Mouse (Mus musculus) embryonic facial prominence, embryonic 14.5 days (tissue): ENCODE results near the gene Acvr2a. TPM values are rescaled to one million over a fixed set of nuclear protein-coding genes. Genes with fewer than 3 reads are reported as not detected.
"Not testable (repeated sequence)": the region's sequence is repeated elsewhere in the genome, so short reads cannot be mapped to it uniquely, and the experiment has no call there.

ENCODE experiments used
- ATAC-seq: fragments of 200-750 bp; cut with Nextera tagmentation; 2 replicates; pipeline ENCODE4 v1.8.0; 2017; ENCODE audit warnings: low read depth, moderate number of reproducible peaks, moderate TSS enrichment
- DNase-seq: peaks from one replicate; pipeline ENCODE4 v3.0.0-alpha.2; 2015; ENCODE audit warnings: low spot score
- H3K27ac ChIP-seq: fragments of 300-500 bp; sonication (generic); replicated peaks from 2 replicates; pipeline ENCODE4 v1.5.1; 2014; ENCODE audit warnings: low read depth, mild to moderate bottlenecking, low read length, moderate library complexity
- H3K27me3 ChIP-seq: fragments of 300-500 bp; sonication (generic); replicated peaks from 2 replicates; pipeline ENCODE4 v1.6.1; 2014; ENCODE audit warnings: low read length; ENCODE audit not compliant: control insufficient read depth, insufficient read depth
- H3K36me3 ChIP-seq: fragments of 300-500 bp; sonication (generic); 2 replicates; pipeline ENCODE4 v1.6.1; 2014; ENCODE audit warnings: low read length, mixed read lengths; ENCODE audit not compliant: control insufficient read depth, insufficient read depth
- H3K4me1 ChIP-seq: fragments of 300-500 bp; sonication (generic); 2 replicates; pipeline ENCODE4 v1.6.1; 2014; ENCODE audit warnings: antibody characterized with exemption, low read length; ENCODE audit not compliant: control insufficient read depth, insufficient read depth
- H3K4me2 ChIP-seq: fragments of 300-500 bp; sonication (generic); 2 replicates; pipeline ENCODE4 v1.6.1; 2014; ENCODE audit warnings: low read depth, mild to moderate bottlenecking, low read length, moderate library complexity, mixed read lengths
- H3K4me3 ChIP-seq: fragments of 300-500 bp; sonication (generic); 2 replicates; pipeline ENCODE4 v1.5.1; 2014; ENCODE audit warnings: low read depth, mild to moderate bottlenecking, low read length
- H3K9ac ChIP-seq: fragments of 300-500 bp; sonication (generic); 2 replicates; pipeline ENCODE4 v1.6.1; 2014; ENCODE audit warnings: low read depth, mild to moderate bottlenecking, low read length, moderate library complexity, mixed read lengths
- H3K9me3 ChIP-seq: fragments of 300-500 bp; sonication (generic); 2 replicates; pipeline ENCODE4 v1.6.1; 2016; ENCODE audit warnings: low read length; ENCODE audit not compliant: control insufficient read depth
- WGBS: fragments of 180-500 bp; shearing (Covaris S2); extraction: QIAGEN DNeasy Blood & Tissue Kit; methylation state at CpG from one replicate; pipeline ENCODE4 v1.1.7; 2014; 5-methylcytosine and 5-hydroxymethylcytosine counted together
- polyA plus RNA-seq: library from polyadenylated mRNA; unstranded; fragments of >200 nt; fragmentation: Nextera tagmentation; extraction: Ambion mirVana; gene quantifications from 2 replicates; pipeline ENCODE4 v1.2.1, GENCODE M21; 2014

Gene Acvr2a
- polyA plus RNA-seq, 1 experiment from 2014 or later, result 19.6 TPM

DNA sequence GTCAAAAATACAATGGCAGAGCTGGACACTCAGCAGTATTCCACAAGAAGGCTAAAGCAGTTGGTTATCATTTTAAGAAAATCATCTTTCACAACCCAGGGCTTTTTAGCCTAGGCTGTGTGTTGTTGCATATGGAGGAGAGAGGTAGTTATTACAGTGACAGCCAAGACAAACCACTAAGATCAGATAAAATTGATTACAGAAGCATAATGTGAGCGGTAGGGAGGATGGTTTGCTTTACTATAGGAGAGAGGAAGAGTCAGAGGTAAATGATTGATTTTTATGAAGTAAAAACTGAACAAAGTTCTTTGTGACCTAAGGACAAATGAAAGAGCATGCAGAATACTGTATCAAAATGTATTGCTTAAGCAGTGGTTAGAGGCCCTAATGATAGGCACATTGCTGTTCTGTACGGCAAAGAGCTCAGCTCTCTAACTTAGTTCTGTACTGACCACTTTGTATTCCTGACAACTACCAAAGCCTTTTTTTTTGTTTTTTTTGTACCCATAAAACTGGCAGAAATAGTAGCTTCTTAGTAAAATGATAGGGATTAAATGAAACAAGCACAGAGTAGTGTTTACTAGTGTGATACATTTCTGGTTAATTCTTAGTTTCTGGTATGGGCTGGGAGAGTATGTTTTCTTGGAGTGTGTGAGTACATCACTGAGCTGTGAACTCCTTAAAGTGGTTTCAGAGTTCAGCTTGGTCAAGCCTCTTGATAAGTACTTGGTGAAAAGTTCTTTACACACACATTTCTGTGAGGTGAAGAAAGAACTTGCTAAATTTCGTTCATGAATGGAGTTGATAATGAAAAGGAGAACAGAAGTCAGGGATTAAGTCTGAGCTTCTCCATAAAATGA lies 27.9 kb downstream of the Acvr2a start:
- H3K9me3 ChIP-seq, result no peaks in the 10 kb centered on the region
- H3K9ac ChIP-seq, result no peak overlapping the region
- WGBS, result 77% methylated on average over 3 of the region's 3 CpGs
- H3K4me3 ChIP-seq, result no peak overlapping the region
- no peaks in the 10 kb centered on the region for H3K36me3 ChIP-seq
- H3K4me2 ChIP-seq, result no peak overlapping the region
- ATAC-seq, result no peak
- H3K27me3 ChIP-seq, result no peaks in the 10 kb centered on the region
- no peak for DNase-seq
- no peak overlapping the region for H3K27ac ChIP-seq
- H3K4me1 ChIP-seq, result no peaks in the 10 kb centered on the region

DNA sequence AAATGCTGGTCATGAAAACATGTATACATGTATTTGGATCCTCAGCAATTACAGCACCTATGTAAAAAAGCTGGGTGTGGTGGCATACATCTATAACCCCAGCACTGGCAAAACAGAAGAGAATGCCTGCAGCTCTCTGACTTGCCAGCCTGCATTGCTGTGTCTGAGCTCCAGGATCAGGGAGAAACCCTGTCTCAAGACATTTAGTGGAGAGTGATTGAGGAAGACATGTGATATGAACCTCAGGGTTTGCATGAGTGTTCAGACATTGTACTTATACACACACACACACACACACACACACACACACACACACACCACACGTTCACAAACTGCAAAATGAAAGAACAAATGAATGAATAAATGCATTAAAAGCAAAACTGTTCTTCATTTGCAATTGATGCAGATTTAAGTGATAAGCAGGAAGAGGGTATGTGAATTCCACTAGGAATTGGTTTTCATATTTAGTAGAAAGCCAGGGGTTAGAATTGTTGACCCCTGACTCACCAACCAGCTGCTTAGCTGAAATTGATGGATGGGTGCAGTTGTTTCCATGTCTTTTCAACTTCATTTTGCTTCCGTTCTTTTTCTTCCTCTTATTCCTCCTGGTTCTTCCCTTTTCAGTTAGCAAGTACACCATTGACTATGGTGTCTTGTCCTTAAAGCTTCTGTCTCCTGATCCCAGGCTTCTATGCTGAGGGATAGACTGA lies 32.9 kb downstream of the Acvr2a start:
- Histone ChIP-seq H3K36me3 (no peaks in the 10 kb centered on the region), H3K4me3 (no peak overlapping the region), H3K4me2 (no peak overlapping the region), H3K27me3 (no peaks in the 10 kb centered on the region), H3K9ac (no peak overlapping the region), H3K27ac (no peak overlapping the region), H3K9me3 (no peaks in the 10 kb centered on the region), H3K4me1 (no peaks in the 10 kb centered on the region)
- 68% methylated on average over 2 of the region's 2 CpGs for WGBS
- DNase-seq, result peak; percentile 14
- ATAC-seq, result no peak

DNA sequence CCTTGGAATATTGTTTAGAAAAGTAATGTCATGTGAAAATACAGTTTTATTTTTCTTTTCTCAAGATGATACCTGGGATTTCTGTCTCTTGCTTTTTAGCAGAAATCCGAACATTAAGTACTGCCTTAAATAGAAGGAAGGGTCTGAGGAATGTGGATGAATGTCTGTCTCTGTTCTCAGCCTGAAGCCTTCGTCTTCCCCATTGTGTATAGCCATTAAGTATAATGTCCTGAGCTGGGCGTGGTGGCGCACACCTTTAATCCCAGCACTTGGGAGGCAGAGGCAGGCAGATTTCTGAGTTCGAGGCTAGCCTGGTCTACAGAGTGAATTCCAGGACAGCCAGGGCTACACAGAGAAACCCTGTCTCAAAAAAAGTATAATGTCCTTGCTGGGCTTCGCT lies 51.7 kb downstream of the Acvr2a start:
- H3K4me2 ChIP-seq, H3K9ac ChIP-seq, ATAC-seq, H3K27me3 ChIP-seq, H3K4me1 ChIP-seq, H3K4me3 ChIP-seq, H3K9me3 ChIP-seq, H3K27ac ChIP-seq, H3K36me3 ChIP-seq, DNase-seq: not testable (repeated sequence)
- WGBS, result 92% methylated on average over 6 of the region's 6 CpGs

DNA sequence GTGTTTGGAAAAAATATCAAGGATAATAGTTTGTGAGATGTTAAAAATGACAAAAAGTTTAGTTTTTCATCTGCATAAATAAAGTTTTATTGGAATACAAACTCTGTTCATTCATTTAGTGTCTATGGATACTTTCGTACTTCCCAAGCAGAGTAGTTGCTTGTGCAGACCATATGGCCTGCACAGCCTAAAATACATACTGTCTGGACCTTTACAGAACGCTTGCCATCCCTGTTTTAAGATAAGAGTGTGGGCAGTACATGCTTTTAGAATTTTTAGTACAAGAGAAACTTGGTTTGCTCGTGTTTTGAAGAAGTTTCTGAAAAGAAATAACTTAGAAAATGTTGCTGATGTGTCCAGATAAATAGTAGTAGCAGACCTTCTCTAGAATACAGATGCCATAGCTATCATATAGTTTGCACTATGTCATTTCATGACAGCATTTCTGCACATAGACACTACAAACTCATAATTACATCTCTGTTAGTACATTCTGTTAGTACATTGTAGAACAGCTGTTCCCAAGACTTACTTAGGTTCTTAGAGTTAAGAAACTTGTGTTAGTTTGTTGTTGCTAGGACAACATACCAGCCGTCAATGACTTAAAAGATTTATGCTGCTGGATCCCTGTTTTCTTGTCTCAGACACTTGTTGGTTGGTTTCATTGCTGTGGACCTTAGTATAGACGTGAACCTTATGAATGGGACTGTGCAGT lies 54.4 kb downstream of the Acvr2a start:
- Histone ChIP-seq H3K4me3 (no peak overlapping the region), H3K9me3 (no peaks in the 10 kb centered on the region), H3K4me1 (no peaks in the 10 kb centered on the region), H3K4me2 (no peak overlapping the region), H3K9ac (no peak overlapping the region), H3K27me3 (no peaks in the 10 kb centered on the region), H3K36me3 (0 out of 2 replicates have a peak, but pooled peaks cover 5% of the 10 kb centered on the region), H3K27ac (no peak overlapping the region)
- WGBS, result 82% methylated on average over 5 of the region's 5 CpGs
- ATAC-seq, result no peak
- DNase-seq, result no peak

DNA sequence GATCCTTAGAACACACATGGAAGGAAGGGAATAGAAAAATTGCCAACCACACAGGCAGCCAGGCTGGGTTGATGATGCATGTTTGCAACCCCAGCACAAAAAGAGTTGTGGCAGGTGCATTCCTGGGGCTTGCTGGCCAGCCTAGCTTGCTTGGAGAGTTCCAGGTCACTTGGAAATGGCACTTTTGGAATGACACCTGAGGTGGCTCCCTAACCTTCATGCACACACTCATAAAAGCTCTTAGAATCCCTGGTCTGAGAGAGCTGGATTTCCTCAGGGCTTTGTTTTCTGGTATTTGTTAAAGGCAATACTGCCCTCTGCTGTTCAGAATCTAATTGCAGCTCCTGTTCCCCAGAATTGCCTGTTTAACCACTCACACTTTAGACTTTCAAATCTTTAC lies 72.0 kb downstream of the Acvr2a start:
- Histone ChIP-seq H3K9ac (no peak overlapping the region), H3K4me2 (no peak overlapping the region), H3K9me3 (no peaks in the 10 kb centered on the region), H3K27me3 (no peaks in the 10 kb centered on the region), H3K27ac (no peak overlapping the region), H3K4me1 (no peaks in the 10 kb centered on the region), H3K4me3 (no peak overlapping the region), H3K36me3 (peaks cover 11% of the 10 kb centered on the region; the same call in 1 of the 2 replicates)
- DNase-seq (peak; percentile 90), ATAC-seq (peak; percentile 71)

DNA sequence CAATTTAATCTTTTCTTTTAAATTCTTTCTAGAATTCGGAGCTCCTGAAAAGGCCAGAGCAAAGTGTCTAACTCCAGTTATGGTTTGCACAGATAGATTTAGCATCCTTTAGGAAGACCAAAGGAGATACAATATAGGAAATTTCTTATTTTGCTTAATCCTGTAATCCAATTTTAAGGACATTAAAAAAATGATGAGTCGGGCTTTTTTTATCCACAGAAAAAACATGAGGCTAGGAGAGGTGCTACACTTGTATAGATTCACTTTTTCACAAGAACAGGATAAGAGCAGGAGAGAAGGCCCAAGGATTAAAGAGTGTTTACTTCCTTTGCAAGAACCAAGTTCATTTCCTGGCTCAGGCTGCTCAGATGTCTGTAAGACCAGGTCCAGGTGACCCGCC lies 81.3 kb downstream of the Acvr2a start:
- ATAC-seq, result no peak
- Histone ChIP-seq H3K4me3 (no peak overlapping the region), H3K4me1 (no peaks in the 10 kb centered on the region), H3K4me2 (no peak overlapping the region), H3K9ac (no peak overlapping the region), H3K27ac (no peak overlapping the region), H3K9me3 (no peaks in the 10 kb centered on the region), H3K36me3 (peaks cover 43% of the 10 kb centered on the region), H3K27me3 (no peaks in the 10 kb centered on the region)
- no peak for DNase-seq
- WGBS, result 94% methylated on average over 3 of the region's 3 CpGs

DNA sequence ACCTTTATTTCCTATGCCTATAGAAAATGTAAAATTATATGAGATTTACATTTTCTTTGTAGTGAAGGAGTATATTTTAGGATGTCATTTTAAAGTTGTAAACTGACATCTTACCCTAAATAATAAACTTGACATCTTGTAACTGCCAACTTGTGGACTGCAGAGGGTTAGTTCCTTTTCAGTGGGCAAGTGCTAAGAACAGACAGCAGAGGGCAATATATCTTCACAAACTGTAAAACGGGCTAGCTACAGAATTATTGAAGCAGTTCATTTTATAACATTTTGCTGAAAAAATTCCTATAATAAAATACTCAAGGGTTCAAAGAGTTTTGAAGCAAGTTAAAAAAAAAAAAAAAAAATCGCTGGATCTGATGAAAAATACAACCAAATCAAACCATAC lies 95.0 kb downstream of the Acvr2a start:
- Histone ChIP-seq H3K9me3 (no peaks in the 10 kb centered on the region), H3K4me3 (no peak overlapping the region), H3K27me3 (no peaks in the 10 kb centered on the region), H3K36me3 (peaks cover 46% of the 10 kb centered on the region), H3K4me1 (no peaks in the 10 kb centered on the region), H3K27ac (no peak overlapping the region), H3K9ac (no peak overlapping the region), H3K4me2 (no peak overlapping the region)
- 52% methylated on average over 2 of the region's 2 CpGs for WGBS
- DNase-seq, result peak; percentile 53
- ATAC-seq, result no peak

DNA sequence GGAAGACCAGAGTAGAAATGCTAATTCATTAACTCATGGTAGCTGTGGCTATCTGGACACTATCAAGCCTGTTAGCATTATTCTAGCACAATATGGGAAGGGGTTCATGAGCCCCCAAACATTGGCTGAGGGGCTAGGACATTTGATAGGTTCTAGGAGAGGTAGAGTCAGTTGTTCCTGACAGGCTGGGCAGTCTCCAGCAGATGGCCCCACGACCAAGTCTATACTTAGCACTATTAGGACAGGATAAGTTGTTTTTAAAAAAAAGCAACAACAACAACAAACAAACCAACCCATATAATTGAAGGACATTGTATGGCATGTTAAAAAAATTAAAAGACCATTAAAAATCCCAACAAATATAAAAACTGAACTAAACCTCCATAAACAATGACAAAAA lies 100.3 kb downstream of the Acvr2a start:
- H3K4me2 ChIP-seq, result no peak overlapping the region
- DNase-seq, result no peak
- no peaks in the 10 kb centered on the region for H3K27me3 ChIP-seq
- no peak overlapping the region for H3K4me3 ChIP-seq
- WGBS, result 79% methylated on average over 1 of the region's 1 CpGs
- no peaks in the 10 kb centered on the region for H3K9me3 ChIP-seq
- H3K4me1 ChIP-seq, result no peaks in the 10 kb centered on the region
- no peak for ATAC-seq
- peaks cover 52% of the 10 kb centered on the region for H3K36me3 ChIP-seq
- H3K9ac ChIP-seq, result no peak overlapping the region
- H3K27ac ChIP-seq, result no peak overlapping the region
